Mouse (Mus musculus) c-Kit-positive CD71-negative TER-119-negative erythroid progenitor cells, embryonic 14.5 days (primary cell): ENCODE data around the gene Sel1l3.

Experiments used
- DNase-seq: peaks from one replicate; pipeline ENCODE4 v3.0.0-alpha.2; 2013; ENCODE audit warnings: low read depth

Sel1l3 gene

GRCm38 (mm10) chr5:53140158-53140927 lies 73.4 kb downstream of the Sel1l3 start:
- no peak for DNase-seq

DNA sequence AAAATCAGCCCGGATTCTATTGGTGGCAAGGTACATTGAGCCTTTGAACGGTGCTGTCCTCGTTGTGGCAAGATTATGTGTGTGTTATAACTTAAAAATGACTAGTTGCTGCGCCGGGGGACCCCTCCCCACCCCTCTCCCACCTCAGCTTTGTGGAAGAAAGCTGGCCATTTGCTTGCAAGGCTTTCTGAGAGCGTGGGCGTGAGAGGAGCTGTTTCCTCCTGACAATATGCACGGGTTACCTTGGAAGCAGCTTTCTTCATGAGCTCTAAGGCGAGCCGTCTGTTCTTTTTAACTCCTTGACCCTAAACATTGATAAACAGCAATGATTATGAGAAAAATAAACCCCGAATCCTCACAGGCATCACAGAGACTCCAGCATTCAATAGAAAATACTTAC lies 74.2 kb downstream of the Sel1l3 start:
- DNase-seq: no peak

GRCm38 (mm10) chr5:53139140-53139539 lies 74.6 kb downstream of the Sel1l3 start:
- DNase-seq: no peak

GRCm38 (mm10) chr5:53138025-53138424 lies 75.7 kb downstream of the Sel1l3 start:
- no peak for DNase-seq

GRCm38 (mm10) chr5:53135984-53136383 lies 77.7 kb downstream of the Sel1l3 start:
- no peak for DNase-seq

- DNase-seq: no peak
Observed at GRCm38 (mm10) chr5:53134003-53134402, 79.7 kb downstream of the Sel1l3 start.

- DNase-seq: no peak
Observed at GRCm38 (mm10) chr5:53124701-53125100, 89.0 kb downstream of the Sel1l3 start.

GRCm38 (mm10) chr5:53123525-53124286 lies 90.0 kb downstream of the Sel1l3 start:
- no peak for DNase-seq

DNA sequence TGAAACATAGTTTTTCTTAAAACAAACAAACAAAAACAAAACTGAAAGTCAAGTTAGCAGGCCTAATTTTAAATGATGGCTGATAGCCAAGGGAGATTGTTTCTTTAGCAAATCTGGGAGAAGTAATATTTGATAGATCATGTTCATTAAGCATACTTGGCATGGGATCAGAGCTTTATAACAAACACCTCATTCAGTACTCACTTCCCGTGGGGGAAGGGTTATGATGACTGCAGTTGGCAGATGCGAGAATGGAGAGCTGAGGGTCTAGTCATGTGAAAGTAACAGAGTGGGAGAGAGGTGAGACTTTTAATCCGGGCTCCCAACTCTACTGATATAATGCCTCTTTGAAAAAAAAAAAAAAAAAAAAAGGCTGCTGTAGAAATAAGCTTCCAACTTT lies 94.0 kb downstream of the Sel1l3 start:
- DNase-seq: no peak

- no peak for DNase-seq
Observed at GRCm38 (mm10) chr5:53118212-53118611, 95.5 kb downstream of the Sel1l3 start.

- no peak for DNase-seq
Observed at GRCm38 (mm10) chr5:53114616-53115267, 99.0 kb downstream of the Sel1l3 start.

- DNase-seq: no peak
Observed at GRCm38 (mm10) chr5:53112942-53113341, 100.8 kb downstream of the Sel1l3 start.

- no peak for DNase-seq
Observed at GRCm38 (mm10) chr5:53111036-53111435, 102.7 kb downstream of the Sel1l3 start.

DNA sequence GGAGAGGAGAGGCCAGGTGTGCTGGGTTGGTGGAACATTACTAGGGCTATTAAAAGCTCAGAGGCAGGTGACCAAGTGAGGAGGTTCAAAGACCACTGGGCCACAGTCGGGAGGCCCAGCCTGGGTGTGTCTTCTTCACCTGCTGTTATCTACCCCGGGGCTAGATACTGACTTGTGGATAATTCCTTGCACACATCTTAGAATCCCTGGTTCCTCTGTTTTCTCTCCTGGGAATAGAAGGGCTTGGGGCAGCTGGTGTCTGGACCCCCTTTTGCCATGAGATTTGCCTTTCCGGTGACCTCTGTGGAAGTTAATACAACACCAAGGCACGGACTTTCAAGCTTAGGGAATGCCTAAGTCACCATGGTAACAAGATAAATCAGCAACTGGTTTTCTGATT lies 103.5 kb downstream of the Sel1l3 start:
- no peak for DNase-seq

DNA sequence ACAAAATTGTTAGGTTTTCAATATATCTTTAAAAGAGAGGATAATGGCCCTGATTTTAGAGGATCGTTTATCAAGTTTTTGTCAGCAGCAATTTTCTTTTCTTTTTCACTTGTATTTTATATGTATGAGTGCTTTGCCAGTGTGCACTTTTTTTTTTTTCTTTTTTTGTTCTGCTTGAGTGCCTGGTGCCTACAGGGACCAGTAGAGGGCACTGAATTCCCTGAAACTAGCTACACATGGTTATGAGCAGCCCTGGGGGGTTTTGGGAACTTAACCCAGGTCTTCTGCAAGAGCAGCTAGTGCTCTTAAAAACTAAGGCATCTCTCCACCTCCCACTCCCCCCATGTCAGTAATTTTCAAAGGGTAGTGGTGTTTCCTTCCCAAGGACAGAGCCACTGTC lies 105.1 kb downstream of the Sel1l3 start:
- no peak for DNase-seq

DNA sequence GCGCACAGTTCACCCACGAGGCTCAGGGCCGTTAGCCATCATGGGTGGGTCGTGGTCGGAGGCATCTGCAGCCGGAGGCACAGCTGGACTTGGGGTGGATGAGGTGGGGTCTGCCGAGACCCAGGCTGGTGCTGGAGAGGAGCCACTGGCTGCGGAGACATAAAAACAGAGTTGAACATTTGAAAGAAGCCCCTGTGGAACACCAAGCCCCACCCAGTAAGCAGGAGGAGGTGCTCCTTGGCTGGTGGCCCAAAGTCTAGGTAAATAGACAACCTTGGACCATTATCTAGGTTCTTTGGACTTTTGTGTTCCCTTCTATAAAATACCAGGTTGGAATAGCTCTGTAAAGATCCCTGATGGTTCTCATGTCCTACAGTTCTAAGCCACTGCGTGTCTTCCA lies 105.7 kb downstream of the Sel1l3 start:
- DNase-seq: no peak

- DNase-seq: no peak
Observed at GRCm38 (mm10) chr5:53106731-53107130, 107.0 kb downstream of the Sel1l3 start.

DNA sequence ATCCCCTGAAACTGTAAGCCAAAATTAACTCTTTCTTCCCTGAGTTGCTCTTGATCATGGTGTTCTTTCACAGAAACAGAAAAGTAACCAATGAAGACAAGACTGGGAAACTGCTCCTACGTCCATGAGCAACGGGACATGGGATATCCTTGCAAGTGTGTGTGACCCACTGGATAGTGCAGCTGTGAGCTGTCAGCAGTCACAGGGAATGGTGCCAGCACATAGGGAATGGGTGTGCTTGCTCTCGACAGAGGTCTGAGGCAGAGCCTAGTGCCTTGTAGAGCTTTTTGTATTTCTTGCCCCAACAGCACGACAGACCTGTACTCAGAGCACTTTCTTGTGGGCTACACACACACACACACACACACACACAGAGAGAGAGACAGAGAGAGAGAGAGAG lies 107.6 kb downstream of the Sel1l3 start:
- DNase-seq: no peak

DNA sequence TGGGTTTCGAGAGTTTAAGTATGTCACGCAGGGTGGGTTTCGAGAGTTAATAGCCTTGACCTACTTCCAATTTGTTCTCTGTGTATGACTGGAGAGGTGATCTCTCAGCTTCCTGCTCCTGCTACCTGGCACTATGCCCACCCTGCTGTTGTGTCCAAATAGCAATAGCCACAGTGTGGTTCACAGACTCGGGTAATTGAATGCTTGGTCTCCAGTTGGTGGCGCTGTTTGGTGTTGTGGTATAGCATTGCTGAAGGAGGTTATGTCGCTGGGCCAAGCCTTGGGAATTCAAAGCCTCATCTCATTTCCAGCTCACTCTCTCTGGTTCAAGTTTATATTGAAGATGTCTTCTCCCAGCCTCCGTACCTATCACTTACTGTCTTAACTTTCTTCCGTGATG lies 108.0 kb downstream of the Sel1l3 start:
- no peak for DNase-seq

GRCm38 (mm10) chr5:53104177-53104855 lies 109.4 kb downstream of the Sel1l3 start:
- no peak for DNase-seq

DNA sequence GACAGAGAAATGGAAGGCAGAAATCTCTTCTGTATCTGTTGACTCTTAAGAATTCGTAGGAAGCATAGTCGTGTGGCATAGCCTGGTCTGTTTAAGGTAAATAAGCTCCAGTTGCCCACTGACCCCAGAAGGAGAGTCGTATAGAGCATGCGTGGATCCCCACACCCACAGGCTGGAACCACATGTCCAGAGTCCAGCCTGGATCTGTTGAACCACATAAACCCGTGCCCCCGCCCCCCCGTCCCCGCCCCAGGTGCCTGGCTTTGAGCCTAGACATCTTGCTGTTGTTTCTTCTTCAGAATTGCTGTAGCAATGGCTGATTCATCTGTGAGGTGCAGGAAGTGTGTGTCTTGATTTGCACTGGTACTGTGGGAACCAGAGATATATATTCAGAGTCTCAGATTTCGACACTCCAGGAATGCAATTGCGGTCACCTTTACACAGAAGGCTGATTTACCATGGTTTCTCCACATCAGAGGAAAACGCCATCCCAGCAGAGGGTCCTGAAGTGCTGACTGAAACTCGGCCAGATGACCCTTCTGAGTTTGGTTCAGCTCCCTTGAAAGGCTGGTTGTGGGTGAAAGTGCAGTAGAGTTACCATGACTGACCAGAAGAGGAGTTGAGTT lies 111.8 kb downstream of the Sel1l3 start:
- no peak for DNase-seq

DNA sequence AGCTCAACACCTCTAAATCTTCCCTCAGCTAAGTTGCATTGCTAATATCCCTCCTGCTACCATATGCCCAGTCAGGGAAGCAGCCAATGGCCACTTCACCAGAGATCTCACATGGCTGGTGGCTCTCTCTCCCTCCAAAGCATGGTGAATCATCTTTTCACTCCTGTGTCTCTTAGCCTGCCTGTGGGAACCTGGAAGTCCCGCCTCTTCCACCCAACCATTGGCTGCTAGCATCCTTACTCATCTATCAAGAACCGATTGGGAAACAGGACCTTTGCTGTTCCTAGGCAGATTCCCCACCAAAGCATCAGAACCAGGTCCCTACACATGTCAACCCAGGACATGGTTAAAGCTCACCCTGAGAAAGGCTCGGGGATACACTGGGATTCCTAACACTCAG lies 122.4 kb downstream of the Sel1l3 start:
- no peak for DNase-seq
